Mouse (Mus musculus) MEL (cell line): Measurements from ENCODE around the gene Bdnf. TPM values are rescaled to one million over a fixed set of nuclear protein-coding genes. Genes with fewer than 3 reads are reported as not detected.

Source experiments
- DNase-seq: peaks from one replicate; pipeline ENCODE4 v3.0.0; 2011; ENCODE audit warnings: low read depth, low spot score
- H3K27ac ChIP-seq: 2 replicates; pipeline ENCODE4 v1.5.1; 2012; ENCODE audit warnings: low read depth, mild to moderate bottlenecking, control low read depth, low read length, moderate library complexity; ENCODE audit not compliant: control insufficient read depth
- H3K27me3 ChIP-seq, 2 experiments: fragments of 150-350 bp in 1 of 2; sonication (generic) in 1 of 2; 2 replicates each; pipeline ENCODE4 v1.6.1; 2012; ENCODE audit warnings: low read length in 2 of 2, mild to moderate bottlenecking in 2 of 2, improper control_type of control experiment in 1 of 2, moderate library complexity in 1 of 2; ENCODE audit not compliant: insufficient read depth in 2 of 2, control insufficient read depth in 1 of 2
- H3K36me3 ChIP-seq, 2 experiments: 2 replicates each; pipeline ENCODE4 v1.6.1; 2012 to 2014; ENCODE audit warnings: low read length in 2 of 2, improper control_type of control experiment in 1 of 2, inconsistent platforms in 1 of 2, mild to moderate bottlenecking in 1 of 2; ENCODE audit not compliant: insufficient read depth in 2 of 2, control insufficient read depth in 1 of 2
- H3K4me1 ChIP-seq, 2 experiments: fragments of 150-350 bp in 1 of 2; sonication (generic) in 1 of 2; 2 replicates each; pipeline ENCODE4 v1.6.1; 2012; ENCODE audit warnings: low read length in 2 of 2, improper control_type of control experiment in 1 of 2, mild to moderate bottlenecking in 1 of 2; ENCODE audit not compliant: insufficient read depth in 2 of 2, control insufficient read depth in 1 of 2
- H3K4me3 ChIP-seq, 2 experiments: fragments of 150-350 bp in 1 of 2; sonication (generic) in 1 of 2; 2 replicates each; pipeline ENCODE4 v1.5.1; 2012; ENCODE audit warnings: low read depth in 2 of 2, low read length in 2 of 2, mild to moderate bottlenecking in 2 of 2, moderate library complexity in 2 of 2, control low read depth in 1 of 2, improper control_type of control experiment in 1 of 2; ENCODE audit not compliant: control insufficient read depth in 1 of 2, insufficient read depth in 1 of 2
- H3K79me2 ChIP-seq: 2 replicates; pipeline ENCODE4 v1.6.1; 2012; ENCODE audit warnings: mild to moderate bottlenecking, low read length, moderate library complexity; ENCODE audit not compliant: control insufficient read depth, poor library complexity, insufficient read depth
- H3K9ac ChIP-seq: 2 replicates; pipeline ENCODE4 v1.6.1; 2012; ENCODE audit warnings: low read depth, mild to moderate bottlenecking, control low read depth, low read length, moderate library complexity; ENCODE audit not compliant: control insufficient read depth, poor library complexity, severe bottlenecking
- H3K9me3 ChIP-seq: fragments of 150-350 bp; sonication (generic); replicated peaks from 2 replicates; pipeline ENCODE4 v1.6.1; 2012; ENCODE audit warnings: mild to moderate bottlenecking, low read length, improper control_type of control experiment, moderate library complexity; ENCODE audit not compliant: insufficient read depth
- BHLHE40 ChIP-seq: IDR thresholded peaks from 2 replicates; pipeline ENCODE4 v1.6.1; 2012; ENCODE audit warnings: low read depth, mild to moderate bottlenecking, inconsistent platforms, low read length, improper control_type of control experiment, borderline replicate concordance
- CHD2 ChIP-seq: IDR thresholded peaks from 2 replicates; pipeline ENCODE4 v1.6.1; 2011; ENCODE audit warnings: low read length, improper control_type of control experiment
- ELF1 ChIP-seq: IDR thresholded peaks from 2 replicates; pipeline ENCODE4 v1.6.1; 2014; ENCODE audit warnings: low read depth, mild to moderate bottlenecking, inconsistent platforms, low read length, improper control_type of control experiment, moderate library complexity
- GABPA ChIP-seq: IDR thresholded peaks from 2 replicates; pipeline ENCODE4 v1.6.1; 2012; ENCODE audit warnings: low read depth, mild to moderate bottlenecking, inconsistent platforms, low read length, improper control_type of control experiment, moderate library complexity
- HCFC1 ChIP-seq: IDR thresholded peaks from 2 replicates; pipeline ENCODE4 v1.6.1; 2012; ENCODE audit warnings: low read depth, mild to moderate bottlenecking, inconsistent platforms, low read length, improper control_type of control experiment, moderate library complexity
- JUND ChIP-seq: IDR thresholded peaks from 2 replicates; pipeline ENCODE4 v1.6.1; 2011; ENCODE audit warnings: low read depth, mild to moderate bottlenecking, improper control_type of control experiment, low read length
- KAT2A ChIP-seq: conservative IDR thresholded peaks from 2 replicates; pipeline ENCODE4 v1.6.1; 2012; ENCODE audit warnings: low read depth, low read length, improper control_type of control experiment, inconsistent platforms
- MAFK ChIP-seq: IDR thresholded peaks from 2 replicates; pipeline ENCODE4 v1.6.1; 2011; ENCODE audit warnings: low read depth, mild to moderate bottlenecking, low read length, improper control_type of control experiment, borderline replicate concordance
- MAZ ChIP-seq: IDR thresholded peaks from 2 replicates; pipeline ENCODE4 v1.6.1; 2012; ENCODE audit warnings: low read depth, mild to moderate bottlenecking, inconsistent platforms, low read length, improper control_type of control experiment
- MYB ChIP-seq: IDR thresholded peaks from 2 replicates; pipeline ENCODE4 v1.6.1; 2011; ENCODE audit warnings: mild to moderate bottlenecking, low read depth, low read length, improper control_type of control experiment
- MYC ChIP-seq: IDR thresholded peaks from 2 replicates; pipeline ENCODE4 v1.6.1; 2011; ENCODE audit warnings: low read depth, mild to moderate bottlenecking, low read length, improper control_type of control experiment, moderate library complexity
- NELFE ChIP-seq: IDR thresholded peaks from 2 replicates; pipeline ENCODE4 v1.6.1; 2011; ENCODE audit warnings: low read depth, low read length, improper control_type of control experiment
- NRF1 ChIP-seq: IDR thresholded peaks from 2 replicates; pipeline ENCODE4 v1.6.1; 2014; ENCODE audit warnings: low read depth, mild to moderate bottlenecking, inconsistent platforms, low read length, improper control_type of control experiment, moderate library complexity; ENCODE audit not compliant: poor library complexity, insufficient read depth, severe bottlenecking
- POLR2AphosphoS5 ChIP-seq: IDR thresholded peaks from 2 replicates; pipeline ENCODE4 v1.6.1; 2012; ENCODE audit warnings: low read depth, borderline replicate concordance, mild to moderate bottlenecking, inconsistent platforms, low read length, moderate library complexity, mixed read lengths
- RCOR1 ChIP-seq: IDR thresholded peaks from 2 replicates; pipeline ENCODE4 v1.6.1; 2012; ENCODE audit warnings: low read depth, mild to moderate bottlenecking, inconsistent platforms, low read length, improper control_type of control experiment
- SIN3A ChIP-seq: IDR thresholded peaks from 2 replicates; pipeline ENCODE4 v1.6.1; 2012; ENCODE audit warnings: low read length, improper control_type of control experiment, inconsistent platforms
- TBP ChIP-seq: IDR thresholded peaks from 2 replicates; pipeline ENCODE4 v1.8.0; 2011; ENCODE audit warnings: low read depth, low read length, improper control_type of control experiment
- TCF12 ChIP-seq: IDR thresholded peaks from 2 replicates; pipeline ENCODE4 v1.6.1; 2014; ENCODE audit warnings: low read depth, mild to moderate bottlenecking, inconsistent platforms, low read length, improper control_type of control experiment, moderate library complexity
- ZC3H11A ChIP-seq: IDR thresholded peaks from 2 replicates; pipeline ENCODE4 v1.6.1; 2012; ENCODE audit warnings: low read depth, mild to moderate bottlenecking, inconsistent platforms, low read length, improper control_type of control experiment
- ZKSCAN1 ChIP-seq: IDR thresholded peaks from 2 replicates; pipeline ENCODE4 v1.6.1; 2012; ENCODE audit warnings: low read depth, mild to moderate bottlenecking, inconsistent platforms, low read length, improper control_type of control experiment, moderate library complexity
- polyA plus RNA-seq, 2 experiments: library from polyadenylated mRNA; stranded (reverse) in 1 of 2; unstranded in 1 of 2; fragments of >175 nt in 1 of 2; fragments of >200 nt in 1 of 2; gene quantifications; 2 replicates each; pipeline versions ENCODE4 v1.2.1 to v1.2.4; 2012; ENCODE audit warnings: low replicate concordance in 2 of 2, low read depth in 1 of 2; ENCODE audit not compliant: insufficient read length in 2 of 2, insufficient read depth in 1 of 2, missing spikeins in 1 of 2
- total RNA-seq: library from RNA; depleted of rRNA; stranded (reverse); fragments of 300-350 nt; gene quantifications from 2 replicates; pipeline ENCODE4 v1.2.3, GENCODE M21; 2012

Bdnf gene
- total and polyA plus RNA-seq, 3 experiments = not detected

- Histone ChIP-seq H3K9me3 (no peaks in the 10 kb centered on the region), H3K9ac (no peak overlapping the region), H3K36me3 (no peaks in the 10 kb centered on the region), H3K4me1 (no peaks in the 10 kb centered on the region)
- TF ChIP-seq KAT2A (no peak), POLR2AphosphoS5 (no peak), ELF1 (no peak), BHLHE40 (no peak), HCFC1 (no peak), MYB (no peak), MAFK (no peak), MAZ (no peak), CHD2 (no peak), ZC3H11A (no peak), MYC (no peak), ZKSCAN1 (no peak), GABPA (no peak)
- TF ChIP-seq, all 39 proteins: peak for 0
- Histone ChIP-seq H3K79me2 (no peaks in the 10 kb centered on the region), H3K27me3 (no peaks in the 10 kb centered on the region), H3K27ac (no peak overlapping the region), H3K4me3 (no peak overlapping the region)
- DNase-seq = no peak
Measured at GRCm38 (mm10) chr2:109746223-109746622, 71.7 kb downstream of the Bdnf start.

- H3K9ac ChIP-seq = no peak overlapping the region
- no peak for TF ChIP-seq RCOR1
- TF ChIP-seq TCF12 = no peak
- no peak for TF ChIP-seq SIN3A
- no peak for TF ChIP-seq NRF1
- TF ChIP-seq MAZ = no peak
- TF ChIP-seq NELFE = no peak
- no peak for TF ChIP-seq JUND
- TF ChIP-seq MAFK = no peak
- TF ChIP-seq TBP = no peak
- H3K79me2 ChIP-seq = no peaks in the 10 kb centered on the region
- no peak overlapping the region for H3K4me3 ChIP-seq
- no peaks in the 10 kb centered on the region for H3K9me3 ChIP-seq
- no peak overlapping the region for H3K27ac ChIP-seq
- H3K4me1 ChIP-seq = no peaks in the 10 kb centered on the region
- DNase-seq = no peak
- H3K36me3 ChIP-seq = no peaks in the 10 kb centered on the region
- no peaks in the 10 kb centered on the region for H3K27me3 ChIP-seq
Measured at GRCm38 (mm10) chr2:109748412-109748811, 73.9 kb downstream of the Bdnf start.
